In the genomic region with DNA sequence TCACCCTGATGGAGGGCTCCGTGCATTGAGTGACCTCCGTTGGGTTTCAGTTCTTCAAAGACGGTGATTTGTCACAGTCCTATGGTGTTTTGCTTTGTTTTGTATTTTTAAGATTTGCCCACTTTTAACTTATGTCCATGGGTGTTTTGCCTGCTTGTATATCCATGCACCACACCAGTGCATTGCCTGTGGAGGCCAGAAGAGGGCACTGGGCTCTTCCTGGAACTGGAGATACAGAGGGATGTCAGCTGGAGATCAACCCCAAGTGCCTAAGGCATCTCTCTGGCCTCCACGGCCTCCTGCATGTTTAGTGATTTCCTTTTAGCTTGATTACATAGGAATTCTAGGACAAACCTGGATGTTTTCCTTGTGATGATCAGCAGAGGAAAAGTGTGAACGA, we compare ENCODE assay signal across 11 mouse cellular contexts. TPM values are rescaled to one million over a fixed set of nuclear protein-coding genes. Genes with fewer than 3 reads are reported as not detected.
A peak's percentile ranks its signal among the peaks of the same experiment; 100 is the strongest.
DNase-seq lines count a peak whose midpoint lies in the region; ATAC-seq and TF ChIP-seq lines count a peak whose summit lies in the region.
"Had no signal": no experiment of that assay in that cellular context is flagged by ENCODE, and none has a peak within 500 bp of the region (broad histone marks: within the 10 kb centered on the region; RNA-seq: fewer than 3 reads in every experiment).

No protein-coding gene starts in this region.

- no peaks in the 10 kb centered on the region for H3K4me1 ChIP-seq in kidney, adult 2 months (ENCODE audit: control insufficient read depth, insufficient read depth, low read length)
- H3K4me1 ChIP-seq in kidney, embryonic 16.5 days (ENCODE audit: insufficient read depth, low read length) = no peaks in the 10 kb centered on the region
- H3K4me1 ChIP-seq in E14TG2a.4 (replicated peaks; ENCODE audit: low read depth, low read length) = no peaks in the 10 kb centered on the region
- H3K4me1 ChIP-seq: forebrain, embryonic 15.5 days; lung, embryonic 15.5 days had no signal

- WGBS in kidney, adult 2 months = 75% methylated on average over 5 of the region's 5 CpGs
- 74% methylated on average over 5 of the region's 5 CpGs for WGBS in kidney, embryonic 16.5 days

- no peak overlapping the region for H3K9ac ChIP-seq in kidney, embryonic 16.5 days (replicated peaks; ENCODE audit: low read length)
- H3K9ac ChIP-seq: forebrain, embryonic 15.5 days; lung, embryonic 15.5 days had no signal

- no peak for TF ChIP-seq POLR2A in kidney, adult 2 months (IDR thresholded peaks at IDR 0.05; ENCODE audit: low read depth, low read length)

- H3K27ac ChIP-seq in kidney, adult 2 months (ENCODE audit: insufficient read depth, low read depth, low read length) = no peak overlapping the region
- no peak overlapping the region for H3K27ac ChIP-seq in kidney, embryonic 16.5 days (ENCODE audit: low read length)
- H3K27ac ChIP-seq: forebrain, embryonic 15.5 days; lung, embryonic 15.5 days had no signal

- H3K4me3 ChIP-seq in kidney, adult 2 months (ENCODE audit: insufficient read depth, low read depth, low read length) = no peak overlapping the region
- H3K4me3 ChIP-seq in kidney, embryonic 16.5 days (ENCODE audit: low read length) = no peak overlapping the region
- H3K4me3 ChIP-seq in E14TG2a.4 (replicated peaks; ENCODE audit: low read length) = no peak overlapping the region
- H3K4me3 ChIP-seq: forebrain, embryonic 15.5 days; lung, embryonic 15.5 days had no signal

- TF ChIP-seq CTCF in kidney, adult 2 months (conservative IDR thresholded peaks at IDR 0.05; ENCODE audit: insufficient read depth, insufficient read length, low read depth, low read length) = peak; percentile 70
- TF ChIP-seq CTCF in E14TG2a.4 (conservative IDR thresholded peaks at IDR 0.05; ENCODE audit: low read length) = peak; percentile 48

- no peaks in the 10 kb centered on the region for H3K36me3 ChIP-seq in kidney, adult 2 months (ENCODE audit: control insufficient read depth, insufficient read depth, low read length)
- no peaks in the 10 kb centered on the region for H3K36me3 ChIP-seq in kidney, embryonic 16.5 days (ENCODE audit: insufficient read depth, low read length)
- no peaks in the 10 kb centered on the region for H3K36me3 ChIP-seq in E14TG2a.4 (ENCODE audit: insufficient read depth, low read length)
- H3K36me3 ChIP-seq: forebrain, embryonic 15.5 days; lung, embryonic 15.5 days had no signal

- no peaks in the 10 kb centered on the region; the same call in 1 of the 2 replicates for H3K27me3 ChIP-seq in kidney, adult 2 months (replicated peaks; ENCODE audit: control insufficient read depth, insufficient read depth, low read length)
- no peaks in the 10 kb centered on the region for H3K27me3 ChIP-seq in kidney, embryonic 16.5 days (ENCODE audit: insufficient read depth, low read length)
- H3K27me3 ChIP-seq in E14TG2a.4 (ENCODE audit: insufficient read depth, low read length) = no peaks in the 10 kb centered on the region
- H3K27me3 ChIP-seq: forebrain, embryonic 15.5 days; lung, embryonic 15.5 days had no signal

- no peak overlapping the region for H3K4me2 ChIP-seq in kidney, embryonic 16.5 days (replicated peaks; ENCODE audit: low read depth, low read length)
- H3K4me2 ChIP-seq: forebrain, embryonic 15.5 days; lung, embryonic 15.5 days had no signal

- ATAC-seq in kidney, embryonic 16.5 days (ENCODE audit: low FRiP score, low TSS enrichment) = no peak
- ATAC-seq: forebrain, embryonic 15.5 days; inflammation-experienced regulatory T-cells, adult 6 months had no signal

- peak; percentile 38 for DNase-seq in kidney, adult 2 months
- peak; percentile 63 for DNase-seq in ZHBTc4 (ENCODE audit: low read depth, low spot score)
- peak; percentile 15 for DNase-seq in lung, postnatal 36 days
- no peak for DNase-seq in right cerebral cortex, postnatal 10 days (ENCODE audit: low spot score in 2 of 2)
- no peak for DNase-seq in right cerebral cortex, postnatal 25 days
- no peak for DNase-seq in gastrocnemius, postnatal 10 days

- no peaks in the 10 kb centered on the region for H3K9me3 ChIP-seq in kidney, embryonic 16.5 days (ENCODE audit: low read length)
- 0 out of 2 replicates have a peak, but pooled peaks cover 6% of the 10 kb centered on the region for H3K9me3 ChIP-seq in E14TG2a.4 (ENCODE audit: low read length)
- H3K9me3 ChIP-seq: forebrain, embryonic 15.5 days; lung, embryonic 15.5 days had no signal

RNA-seq across cellular contexts. Expression of gene Tbc1d1, which starts 19.8 kb away (rescaled TPM):
- polyA plus RNA-seq in kidney, adult 2 months (2012; rRNA removed) = 37.0 and 38.3 TPM in 2 replicates
- 39.5 and 40.7 TPM in 2 replicates for polyA plus RNA-seq in kidney, embryonic 16.5 days (2015; fragmentation: Nextera tagmentation; extraction: Ambion mirVana)
- 10 to 100 TPM; 35.5 to 36.8 TPM for total RNA-seq in gastrocnemius, postnatal 10 days (2021)

RNA-seq across cellular contexts. Expression of gene Pgm2, which starts 43.6 kb away (rescaled TPM):
- polyA plus RNA-seq in kidney, adult 2 months (2012; rRNA removed) = 7.6 TPM in 2 replicates
- polyA plus RNA-seq in kidney, embryonic 16.5 days (2015; fragmentation: Nextera tagmentation; extraction: Ambion mirVana) = 39.9 and 42.9 TPM in 2 replicates
- total RNA-seq in gastrocnemius, postnatal 10 days (2021) = 1 to 10 TPM; 7.0 to 8.5 TPM

Comparison
In these comparisons a context has a peak if more than half of its experiments do, and no peak if none do; other contexts are left out.
1. DNase-seq: peak in kidney, adult 2 months (single experiment), ZHBTc4 (single experiment) and lung, postnatal 36 days (single experiment); none in right cerebral cortex, postnatal 10 days (0 of 2), right cerebral cortex, postnatal 25 days (single experiment) and gastrocnemius, postnatal 10 days (single experiment).